Mouse (Mus musculus): ENCODE data around the gene Rcan2.
A peak's percentile ranks its signal among the peaks of the same experiment; 100 is the strongest.
"Not testable (repeated sequence)": the region's sequence is repeated elsewhere in the genome, so short reads cannot be mapped to it uniquely, and the experiment has no call there.

Rcan2 gene

DNA sequence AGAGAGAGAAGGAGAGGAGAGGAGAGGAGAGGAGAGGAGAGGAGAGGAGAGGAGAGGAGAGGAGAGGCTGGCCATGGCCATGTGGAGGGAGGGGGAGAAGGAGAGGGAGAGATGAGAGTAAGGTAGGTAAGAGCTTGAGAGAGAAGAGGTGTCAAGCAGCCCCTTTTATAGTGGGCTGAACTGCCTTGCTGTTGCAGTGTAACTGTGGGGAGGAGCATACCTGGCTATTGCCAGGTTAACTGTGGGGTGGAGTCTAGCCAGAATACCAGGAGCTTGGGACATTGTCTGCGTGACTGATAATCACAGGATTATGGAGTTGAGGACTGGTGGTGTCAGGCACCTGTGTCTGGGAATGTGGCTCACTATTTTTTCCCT, 24.2 kb downstream of the Rcan2 start:
- DNase-seq (ENCODE audit: low spot score in 2 of 2), result not testable (repeated sequence)

- DNase-seq (ENCODE audit: low spot score in 2 of 2), result no peak
Measured at GRCm38 (mm10) chr17:43827261-43827660, 26.1 kb downstream of the Rcan2 start.

GRCm38 (mm10) chr17:43832401-43833124, 31.4 kb downstream of the Rcan2 start:
- no peak for DNase-seq (ENCODE audit: low spot score in 2 of 2)

DNA sequence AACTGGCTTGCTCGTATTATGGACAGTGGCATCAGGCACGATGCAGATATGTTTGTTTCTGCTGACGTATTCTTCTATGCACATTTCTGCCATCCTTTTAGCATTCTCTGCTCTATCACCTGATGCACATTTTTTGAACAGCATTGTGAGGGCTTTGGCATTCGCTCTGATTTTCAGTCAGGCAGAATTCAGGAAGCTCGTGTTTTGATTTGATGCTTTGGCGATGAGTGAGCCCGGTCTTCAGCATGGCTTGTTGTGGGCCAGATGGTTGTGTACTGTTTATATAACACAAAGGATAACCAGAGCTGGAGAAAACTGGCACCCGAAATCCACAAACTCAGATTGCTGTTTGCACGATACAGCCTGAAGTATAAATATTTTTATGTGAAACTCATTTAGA, 39.1 kb downstream of the Rcan2 start:
- DNase-seq (ENCODE audit: low spot score in 2 of 2), result no peak

DNA sequence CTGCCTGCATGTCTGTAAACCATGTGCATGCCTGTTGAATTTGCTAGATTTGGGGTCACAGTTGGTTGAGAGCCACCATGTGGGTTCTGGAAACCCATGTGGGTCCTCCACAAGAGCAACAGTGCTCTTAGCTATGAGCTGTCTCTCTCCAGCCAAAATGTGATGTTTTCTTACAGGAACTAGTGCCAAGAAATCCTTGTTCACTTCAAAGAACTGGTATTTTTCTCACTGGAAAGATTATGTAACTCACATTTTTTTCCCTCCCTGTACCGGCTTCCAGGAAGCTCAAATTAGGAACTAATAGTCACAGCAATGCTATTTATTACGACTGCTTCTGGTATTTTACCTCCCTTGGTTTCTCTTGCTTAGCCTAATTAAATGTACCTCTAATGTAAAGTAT, 45.6 kb downstream of the Rcan2 start:
- no peak for DNase-seq (ENCODE audit: low spot score in 2 of 2)

- no peak for DNase-seq (ENCODE audit: low spot score in 2 of 2)
Measured at GRCm38 (mm10) chr17:43848903-43849302, 47.8 kb downstream of the Rcan2 start.

DNA sequence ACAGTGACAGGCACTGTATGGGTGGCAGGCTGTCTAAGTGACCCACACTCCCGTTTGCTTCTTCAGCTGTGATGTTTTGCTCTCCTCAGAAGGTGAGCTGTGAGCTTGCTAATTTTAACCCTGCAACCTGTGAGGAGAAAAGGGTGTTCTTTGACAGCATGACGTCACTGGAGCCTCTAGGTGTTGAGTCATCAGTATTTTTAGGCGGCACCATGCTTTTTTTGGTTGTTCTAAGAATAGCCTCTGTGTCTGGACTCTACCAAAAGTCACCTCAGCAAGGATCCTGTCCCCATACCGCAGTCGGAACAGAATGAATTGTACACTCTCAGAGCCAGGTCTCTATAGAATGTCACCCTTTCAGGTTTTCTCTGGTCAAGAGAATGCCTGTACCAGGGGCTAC, 54.0 kb downstream of the Rcan2 start:
- no peak for DNase-seq (ENCODE audit: low spot score in 2 of 2)

DNA sequence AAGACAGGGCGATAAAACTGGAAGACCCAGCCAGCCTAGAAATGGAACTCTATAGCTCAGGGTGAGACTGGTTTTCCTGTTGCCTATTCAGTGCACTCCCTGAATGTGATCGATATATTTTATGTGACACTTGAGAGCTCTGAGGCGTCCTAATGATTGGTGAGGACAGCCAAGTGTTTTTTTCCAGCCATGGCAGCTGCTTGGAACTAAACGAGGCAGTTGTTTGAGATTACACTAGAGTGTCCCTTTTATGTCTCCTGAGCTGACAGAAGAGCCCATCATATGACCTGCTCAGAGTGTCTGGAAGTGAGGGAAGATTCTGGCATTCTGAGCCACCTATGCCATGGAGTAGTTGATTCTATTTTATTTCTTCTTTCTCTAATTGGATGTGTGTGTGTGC, 54.9 kb downstream of the Rcan2 start:
- no peak for DNase-seq (ENCODE audit: low spot score in 2 of 2)

DNA sequence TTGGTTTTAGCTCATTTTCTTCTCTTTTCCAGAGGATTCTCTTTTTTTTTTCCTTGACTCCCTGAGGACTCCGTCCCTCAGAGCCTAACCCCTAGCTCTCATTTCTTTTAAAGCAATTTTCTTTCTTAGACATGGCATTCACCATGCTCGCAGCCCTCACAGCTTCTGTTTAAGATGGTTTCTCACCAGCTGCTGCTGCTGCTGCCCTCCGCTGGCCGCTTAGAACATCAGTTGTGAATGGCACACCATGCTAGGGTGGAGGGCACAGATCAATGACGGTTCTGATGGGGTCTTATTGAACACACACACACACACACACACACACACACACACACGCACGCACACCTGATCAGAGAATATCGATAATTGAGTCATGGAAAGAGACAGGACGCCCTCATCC, 67.7 kb downstream of the Rcan2 start:
- no peak for DNase-seq (ENCODE audit: low spot score in 2 of 2)

DNA sequence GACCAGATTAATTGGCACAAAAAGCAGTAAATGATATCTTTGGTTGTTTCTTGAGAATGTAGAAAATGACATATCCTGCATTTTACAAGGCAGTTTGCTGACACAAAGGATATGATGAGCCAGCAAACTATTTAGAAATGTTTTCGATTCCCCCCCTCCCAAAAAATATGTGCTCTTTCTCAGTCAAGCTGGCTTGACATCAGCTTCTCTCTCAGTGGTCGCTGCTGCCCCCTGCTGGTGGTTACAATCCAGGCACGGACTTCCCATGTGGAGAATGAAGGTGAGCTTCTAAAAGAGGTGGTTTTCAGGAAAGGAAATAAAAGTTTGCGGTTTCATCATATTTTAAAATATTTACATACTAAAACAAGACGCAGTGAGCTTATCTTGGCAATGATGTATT, 68.5 kb downstream of the Rcan2 start:
- peak in 1 of 2 experiments; percentile 16 for DNase-seq (ENCODE audit: low spot score in 2 of 2)

DNA sequence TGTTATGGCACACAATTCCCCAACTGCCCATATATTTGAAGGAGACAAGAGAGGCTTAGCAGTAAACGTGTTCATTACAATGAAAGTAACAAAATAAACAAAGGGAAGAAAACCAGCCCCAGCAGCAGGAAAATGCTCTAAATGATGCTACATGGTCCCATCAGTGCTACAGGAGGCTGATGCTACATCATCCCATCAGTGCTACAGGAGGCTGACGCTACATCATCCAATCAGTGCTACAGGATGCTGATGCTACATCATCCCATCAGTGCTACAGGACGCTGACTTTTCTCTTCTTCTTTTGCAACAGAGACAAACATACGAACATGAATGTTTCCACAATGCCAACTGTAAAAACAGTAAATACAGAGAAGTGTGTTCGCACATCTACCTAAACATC, 73.3 kb downstream of the Rcan2 start:
- no peak for DNase-seq (ENCODE audit: low spot score in 2 of 2)

GRCm38 (mm10) chr17:43877425-43877824, 76.3 kb downstream of the Rcan2 start:
- DNase-seq (ENCODE audit: low spot score in 2 of 2), result no peak

- no peak for DNase-seq (ENCODE audit: low spot score in 2 of 2)
Measured at GRCm38 (mm10) chr17:43883016-43883415, 81.9 kb downstream of the Rcan2 start.

DNA sequence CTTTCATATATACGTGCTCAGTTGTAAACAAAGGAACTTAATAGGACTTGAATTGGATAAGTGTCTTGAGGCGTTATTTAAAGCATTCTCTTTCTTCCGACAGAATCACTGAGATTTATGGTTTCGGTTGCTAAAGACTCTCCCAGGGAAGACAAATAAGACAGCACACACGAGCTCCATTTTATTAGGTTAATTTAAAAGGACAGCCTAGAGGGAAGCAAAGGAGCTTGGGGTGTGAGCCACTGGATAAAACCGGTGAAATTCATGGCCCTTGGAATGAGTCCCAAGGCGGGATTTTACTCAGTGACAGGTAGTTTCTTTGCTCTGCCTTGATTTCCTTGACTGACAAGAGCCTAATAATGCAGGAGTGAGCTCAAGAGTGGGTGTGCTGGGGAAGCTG, 85.1 kb downstream of the Rcan2 start:
- no peak for DNase-seq (ENCODE audit: low spot score in 2 of 2)

- DNase-seq (ENCODE audit: low spot score in 2 of 2), result no peak
Measured at GRCm38 (mm10) chr17:43887931-43888330, 86.8 kb downstream of the Rcan2 start.

DNA sequence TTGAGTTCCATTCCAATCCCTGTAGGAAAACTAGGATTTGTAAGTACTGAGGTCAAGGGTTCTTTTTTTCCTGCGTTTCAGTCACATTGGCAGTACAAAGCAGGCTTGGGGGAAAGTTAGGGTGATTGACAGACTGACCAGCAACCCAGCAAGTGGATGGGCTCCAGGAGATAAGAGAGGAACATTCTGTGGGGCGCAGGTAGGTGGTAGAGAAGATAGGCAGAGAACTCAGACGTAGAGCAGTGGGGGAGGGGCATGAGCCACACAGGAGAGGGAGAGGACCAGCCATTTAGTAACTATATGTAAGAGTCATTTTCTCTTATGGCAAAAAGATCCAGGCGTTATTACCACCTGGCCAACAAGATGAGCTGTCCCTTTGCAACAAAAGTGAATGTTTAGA, 96.2 kb downstream of the Rcan2 start:
- DNase-seq (ENCODE audit: low spot score in 2 of 2), result no peak

- no peak for DNase-seq (ENCODE audit: low spot score in 2 of 2)
Measured at GRCm38 (mm10) chr17:43899405-43900092, 98.4 kb downstream of the Rcan2 start.

- no peak for DNase-seq (ENCODE audit: low spot score in 2 of 2)
Measured at GRCm38 (mm10) chr17:43900133-43900532, 99.0 kb downstream of the Rcan2 start.

DNA sequence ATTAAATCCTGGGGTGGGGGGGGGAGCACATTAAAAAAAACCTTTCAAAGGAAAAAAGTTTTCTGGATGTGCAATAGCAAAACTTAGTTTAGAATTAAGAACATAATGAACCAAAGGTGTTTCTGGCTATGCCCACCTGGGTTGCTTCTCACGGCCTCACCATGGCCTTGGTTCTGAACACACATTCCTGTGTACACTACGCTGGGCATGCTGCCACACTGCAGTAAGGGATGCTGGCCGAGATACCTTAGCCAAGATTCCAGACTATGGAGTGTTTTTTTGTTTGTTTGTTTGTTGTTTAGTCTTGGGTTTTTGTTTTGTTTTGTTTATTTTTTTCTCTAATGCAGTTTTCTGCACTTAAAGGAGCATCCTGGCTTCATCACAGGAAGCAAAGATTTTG, 100.3 kb downstream of the Rcan2 start:
- DNase-seq (ENCODE audit: low spot score in 2 of 2), result no peak

DNA sequence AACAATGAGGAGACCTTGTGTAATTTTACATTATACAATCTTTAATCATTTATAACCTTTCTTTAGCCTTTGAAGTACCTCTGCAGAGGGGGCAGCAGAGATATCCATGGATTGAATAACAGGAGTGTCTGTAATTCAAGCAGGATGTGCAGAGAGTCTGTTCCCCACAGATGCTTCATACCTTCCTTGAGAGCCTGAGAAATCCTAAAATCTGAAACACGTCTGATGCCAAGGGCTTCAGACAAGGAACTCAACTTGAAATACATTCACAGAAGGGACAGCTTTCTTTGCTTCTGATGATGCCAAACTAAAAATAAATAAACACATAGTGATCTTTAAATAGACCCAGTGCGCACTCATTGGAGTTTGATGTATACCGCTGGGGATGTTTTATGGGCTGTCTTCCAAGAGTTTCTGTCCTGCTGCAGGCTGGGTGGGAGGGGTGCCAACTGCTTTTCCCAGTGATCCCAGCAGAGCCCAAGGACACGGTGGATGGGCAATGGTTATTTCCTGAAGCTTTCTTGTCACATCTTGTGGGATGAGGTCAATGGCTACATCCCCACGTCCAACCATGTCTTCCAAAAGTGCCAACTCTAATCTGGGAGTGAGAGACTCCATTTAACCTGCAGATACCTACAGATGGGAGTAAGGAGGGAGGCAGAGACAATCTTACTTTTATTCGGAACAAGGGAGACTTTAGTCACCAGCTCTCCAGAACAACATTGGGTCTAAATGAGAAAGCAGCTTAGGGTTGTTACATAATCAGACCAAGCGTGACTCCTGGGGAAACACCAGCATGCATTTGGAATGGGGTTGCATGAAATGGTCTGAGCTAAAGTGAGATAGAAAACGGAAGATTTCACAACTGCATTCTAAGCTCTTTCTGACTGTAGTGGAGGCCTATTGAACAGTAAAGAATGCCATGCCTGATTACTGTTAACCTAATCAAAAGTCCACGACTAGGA, 102.9 kb downstream of the Rcan2 start:
- DNase-seq (ENCODE audit: low spot score in 2 of 2), result no peak

- DNase-seq (ENCODE audit: low spot score in 2 of 2), result no peak
Measured at GRCm38 (mm10) chr17:43904896-43905295, 103.7 kb downstream of the Rcan2 start.

- no peak for DNase-seq (ENCODE audit: low spot score in 2 of 2)
Measured at GRCm38 (mm10) chr17:43906728-43907127, 105.6 kb downstream of the Rcan2 start.

Data from natural killer cell, adult 2 months (primary cell).